Mouse (Mus musculus) forebrain, postnatal 0 days (tissue): ENCODE data around the gene Tmbim1. TPM values are rescaled to one million over a fixed set of nuclear protein-coding genes. Genes with fewer than 3 reads are reported as not detected.

Source experiments
- ATAC-seq: fragments of 200-750 bp; cut with Nextera tagmentation; 2 replicates; pipeline ENCODE4 v1.8.0; 2017; ENCODE audit warnings: mild to moderate bottlenecking, moderate library complexity
- DNase-seq: peaks from one replicate; pipeline ENCODE4 v3.0.0-alpha.2; 2015
- H3K27ac ChIP-seq: fragments of 300-500 bp; sonication (generic); 2 replicates; pipeline ENCODE4 v1.5.1; 2014; ENCODE audit warnings: low read depth, mild to moderate bottlenecking, antibody characterized with exemption, low read length, moderate library complexity, mixed read lengths
- H3K27me3 ChIP-seq: fragments of 300-500 bp; sonication (generic); 2 replicates; pipeline ENCODE4 v1.6.1; 2014; ENCODE audit warnings: mild to moderate bottlenecking, low read length, mixed read lengths; ENCODE audit not compliant: insufficient read depth
- H3K36me3 ChIP-seq: fragments of 300-500 bp; sonication (generic); 2 replicates; pipeline ENCODE4 v1.6.1; 2014; ENCODE audit warnings: mild to moderate bottlenecking, moderate library complexity; ENCODE audit not compliant: insufficient read depth
- H3K4me1 ChIP-seq: fragments of 300-500 bp; sonication (generic); 2 replicates; pipeline ENCODE4 v1.6.1; 2014; ENCODE audit warnings: antibody characterized with exemption; ENCODE audit not compliant: insufficient read depth
- H3K4me2 ChIP-seq: fragments of 300-500 bp; sonication (generic); 2 replicates; pipeline ENCODE4 v1.6.1; 2014; ENCODE audit warnings: low read depth, mild to moderate bottlenecking, moderate library complexity
- H3K4me3 ChIP-seq: fragments of 300-500 bp; sonication (generic); 2 replicates; pipeline ENCODE4 v1.5.1; 2014; ENCODE audit warnings: low read depth, low read length, mixed read lengths
- H3K9ac ChIP-seq: fragments of 300-500 bp; sonication (generic); 2 replicates; pipeline ENCODE4 v1.6.1; 2014; ENCODE audit warnings: mild to moderate bottlenecking
- H3K9me3 ChIP-seq: fragments of 300-500 bp; sonication (generic); 2 replicates; pipeline ENCODE4 v1.6.1; 2016; ENCODE audit warnings: low read length
- CTCF ChIP-seq: sonication (generic); IDR thresholded peaks from 2 replicates; pipeline ENCODE4 v1.5.1; 2016; ENCODE audit warnings: antibody characterized with exemption, control low read depth, low read depth
- WGBS: fragments of 180-500 bp; shearing (Covaris S2); extraction: QIAGEN DNeasy Blood & Tissue Kit; methylation state at CpG from one replicate; pipeline ENCODE4 v1.1.7; 2014; 5-methylcytosine and 5-hydroxymethylcytosine counted together
- polyA plus RNA-seq: library from polyadenylated mRNA; unstranded; fragments of >200 nt; fragmentation: Nextera tagmentation; extraction: Ambion mirVana; gene quantifications from 2 replicates; pipeline ENCODE4 v1.2.1, GENCODE M21; 2015
- total RNA-seq: library from RNA; depleted of rRNA; stranded (reverse); fragments of >200 nt; gene quantifications from 2 replicates; pipeline ENCODE4 v1.2.3, GENCODE M21; 2014

Tmbim1 gene
- total and polyA plus RNA-seq, 2 experiments from 2014 or later = 7.9 TPM

DNA sequence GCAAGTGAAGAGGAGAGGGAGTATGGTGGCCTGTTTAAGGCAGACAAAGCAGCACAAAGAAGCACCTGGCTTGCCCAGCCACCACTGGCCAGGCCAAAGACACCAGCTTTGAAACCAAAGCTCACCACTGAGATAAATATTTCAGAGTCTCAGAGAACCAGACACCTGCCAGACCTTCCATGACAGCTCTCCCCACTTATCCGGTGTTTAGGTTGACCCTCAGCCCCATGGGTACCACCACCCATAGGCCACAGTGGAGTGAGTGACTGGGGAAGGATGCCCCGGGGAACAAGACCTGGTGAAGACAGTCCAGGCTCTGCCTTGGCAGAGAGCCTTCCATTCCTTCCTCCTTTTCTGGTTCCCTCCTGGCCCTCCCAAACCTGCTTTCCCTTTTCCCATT lies 2.6 kb downstream of the Tmbim1 start:
- Histone ChIP-seq H3K9me3 (no peaks in the 10 kb centered on the region), H3K36me3 (no peaks in the 10 kb centered on the region), H3K27me3 (peaks cover 5% of the 10 kb centered on the region; the same call in 1 of the 2 replicates), H3K9ac (no peak overlapping the region), H3K4me1 (peaks cover 4% of the 10 kb centered on the region; the same call in 1 of the 2 replicates), H3K4me2 (no peak overlapping the region), H3K27ac (no peak overlapping the region), H3K4me3 (no peak overlapping the region)
- DNase-seq = no peak
- no peak for TF ChIP-seq CTCF
- ATAC-seq = no peak
- WGBS = 81% methylated on average over 2 of the region's 2 CpGs

DNA sequence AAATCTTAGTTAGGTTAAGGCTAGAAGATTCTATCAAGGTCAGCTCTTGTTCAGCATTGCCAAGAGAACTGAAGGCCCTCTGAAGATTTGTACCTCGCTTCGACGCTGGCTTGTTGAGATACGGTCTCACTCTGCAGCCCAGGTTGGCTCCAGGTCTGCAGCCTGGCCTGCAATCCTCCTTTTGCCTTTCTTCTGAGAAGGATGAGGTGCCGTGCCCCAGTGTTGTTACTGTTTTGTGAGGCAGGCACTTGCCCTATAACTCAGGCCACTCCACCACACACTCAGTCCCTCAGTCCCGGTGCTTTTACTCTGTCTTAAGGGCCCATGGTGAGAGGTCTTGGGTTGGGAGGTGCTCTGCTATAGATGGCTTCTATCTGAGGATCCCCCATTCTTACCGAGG lies 3.2 kb downstream of the Tmbim1 start:
- Histone ChIP-seq H3K9ac (no peak overlapping the region), H3K27ac (no peak overlapping the region), H3K4me1 (peaks cover 4% of the 10 kb centered on the region; the same call in 1 of the 2 replicates), H3K36me3 (no peaks in the 10 kb centered on the region), H3K4me3 (no peak overlapping the region), H3K9me3 (no peaks in the 10 kb centered on the region), H3K27me3 (peaks cover 5% of the 10 kb centered on the region; the same call in 1 of the 2 replicates), H3K4me2 (no peak overlapping the region)
- DNase-seq (no peak), ATAC-seq (no peak)
- no peak for TF ChIP-seq CTCF
- WGBS = 89% methylated on average over 7 of the region's 7 CpGs

DNA sequence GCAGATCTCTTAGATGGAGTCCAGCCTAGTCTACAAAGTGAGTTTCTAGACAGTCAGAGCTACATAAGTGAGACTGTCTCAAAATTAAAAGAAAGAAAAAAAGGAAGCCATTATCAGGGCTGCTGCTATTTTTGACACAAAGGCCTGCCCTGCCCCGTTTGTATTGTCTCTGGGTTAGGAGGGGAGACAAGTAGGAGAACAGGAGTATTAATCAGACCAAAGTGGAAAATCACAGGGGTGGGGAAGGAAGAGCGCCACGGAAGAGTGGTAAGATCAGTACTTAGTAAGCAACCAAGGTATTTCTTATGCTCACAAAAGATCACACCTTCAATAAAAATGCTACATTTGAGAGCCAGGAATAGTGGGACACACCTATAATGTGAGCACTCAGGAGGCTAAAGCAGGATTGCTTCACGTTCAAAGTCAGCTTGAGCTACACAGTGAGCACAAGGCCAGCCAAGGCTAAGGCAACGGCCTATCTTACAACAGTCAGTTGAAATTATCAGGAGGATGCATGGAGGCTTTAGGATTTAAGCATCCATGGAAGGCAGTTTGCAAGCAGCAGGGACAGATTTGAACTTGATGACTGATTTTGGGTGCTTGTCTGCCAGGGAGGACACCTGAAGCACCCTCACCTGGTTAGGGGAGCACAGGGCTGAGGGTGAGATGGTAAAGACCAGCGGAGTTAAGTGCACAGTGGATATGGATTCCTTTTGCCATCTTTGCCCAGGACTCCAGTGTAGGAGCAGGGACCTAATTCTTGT lies 4.9 kb downstream of the Tmbim1 start:
- TF ChIP-seq CTCF = no peak
- DNase-seq = no peak
- 83% methylated on average over 6 of the region's 6 CpGs for WGBS
- no peak overlapping the region for H3K4me3 ChIP-seq
- ATAC-seq = no peak
- no peaks in the 10 kb centered on the region for H3K9me3 ChIP-seq
- H3K4me1 ChIP-seq = peaks cover 4% of the 10 kb centered on the region; the same call in 1 of the 2 replicates
- no peaks in the 10 kb centered on the region for H3K36me3 ChIP-seq
- H3K27me3 ChIP-seq = peaks cover 5% of the 10 kb centered on the region; the same call in 1 of the 2 replicates
- H3K4me2 ChIP-seq = no peak overlapping the region
- H3K27ac ChIP-seq = no peak overlapping the region
- no peak overlapping the region for H3K9ac ChIP-seq

DNA sequence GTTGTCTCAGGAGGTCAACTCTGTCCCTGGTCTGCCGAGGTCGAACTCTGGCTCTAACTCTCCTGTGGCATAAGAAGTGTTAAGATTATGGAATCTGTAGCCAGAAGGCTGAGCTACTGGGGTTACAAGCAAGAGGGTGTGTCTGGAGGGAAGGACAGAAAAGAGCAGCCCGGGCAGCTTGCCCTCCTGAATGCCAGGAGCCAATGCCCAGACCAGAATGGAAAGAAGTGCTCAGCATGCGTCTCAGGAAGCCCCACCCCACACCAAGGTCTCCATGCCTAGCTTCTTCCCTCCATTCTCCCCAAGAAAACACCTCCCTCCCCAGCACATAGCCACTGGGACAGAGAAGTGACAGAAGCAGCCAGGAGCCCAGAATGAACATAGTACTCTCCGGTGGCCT lies 6.4 kb downstream of the Tmbim1 start:
- Histone ChIP-seq H3K4me1 (peaks cover 4% of the 10 kb centered on the region; the same call in 1 of the 2 replicates), H3K27me3 (peaks cover 5% of the 10 kb centered on the region; the same call in 1 of the 2 replicates), H3K4me2 (no peak overlapping the region), H3K9me3 (no peaks in the 10 kb centered on the region), H3K4me3 (no peak overlapping the region), H3K27ac (no peak overlapping the region), H3K9ac (no peak overlapping the region), H3K36me3 (no peaks in the 10 kb centered on the region)
- DNase-seq (no peak), ATAC-seq (no peak)
- WGBS = 67% methylated on average over 5 of the region's 5 CpGs
- no peak for TF ChIP-seq CTCF

DNA sequence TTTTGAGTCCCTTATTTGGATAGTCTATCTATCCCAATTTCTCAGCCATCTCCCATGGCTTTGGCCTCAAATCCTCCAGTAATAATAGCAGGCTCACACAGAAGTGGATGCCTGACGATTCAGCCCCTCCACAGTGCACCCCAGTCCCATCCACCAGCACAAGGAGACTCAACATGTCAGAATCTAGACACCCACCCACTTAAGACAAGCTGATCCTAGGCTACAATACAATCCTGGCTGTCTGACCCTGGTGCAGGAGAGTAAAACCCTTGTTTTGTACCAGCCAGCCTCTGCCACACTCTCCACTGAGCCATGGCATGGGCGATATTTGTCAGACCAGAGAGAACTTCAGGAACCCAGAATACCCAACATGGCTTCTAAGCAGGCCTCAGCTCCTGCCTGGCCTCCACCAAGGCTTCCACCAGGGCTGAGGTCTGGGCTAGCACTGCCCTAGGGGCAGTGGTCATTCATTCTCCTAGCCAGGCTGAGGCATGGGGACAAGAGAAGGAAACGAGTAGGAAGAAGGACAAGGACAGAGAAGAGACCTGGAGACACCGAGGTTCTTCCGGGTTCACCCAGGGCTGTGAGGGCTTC lies 7.2 kb downstream of the Tmbim1 start:
- TF ChIP-seq CTCF = no peak
- H3K9ac ChIP-seq = no peak overlapping the region
- no peaks in the 10 kb centered on the region for H3K4me1 ChIP-seq

DNA sequence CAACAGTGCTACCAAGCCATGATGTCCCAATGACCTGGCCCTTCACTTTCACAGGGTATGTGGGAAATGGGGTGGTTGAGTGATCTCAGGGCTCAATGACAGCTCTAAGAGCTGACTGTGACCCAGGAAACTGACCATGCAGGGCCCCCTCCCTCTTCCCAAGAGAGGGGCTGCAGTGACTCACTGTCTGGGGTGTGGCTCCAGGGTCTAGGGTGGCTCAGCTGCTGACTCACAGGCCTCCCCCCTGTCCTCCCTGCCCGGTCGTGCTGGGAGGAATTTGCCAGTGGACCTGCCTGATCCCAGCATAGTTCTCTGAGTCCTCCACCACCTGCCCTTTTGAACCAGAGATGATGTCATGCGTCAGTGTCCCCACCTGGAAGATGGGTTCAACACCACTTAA lies 8.2 kb downstream of the Tmbim1 start:
- DNase-seq (no peak), ATAC-seq (no peak)
- peaks cover 8% of the 10 kb centered on the region; the same call in 1 of the 2 replicates for H3K36me3 ChIP-seq
- no peak overlapping the region for H3K9ac ChIP-seq
- no peak overlapping the region for H3K4me2 ChIP-seq
- TF ChIP-seq CTCF = no peak
- H3K4me1 ChIP-seq = no peaks in the 10 kb centered on the region
- WGBS = 79% methylated on average over 3 of the region's 3 CpGs
- H3K4me3 ChIP-seq = no peak overlapping the region
- H3K27me3 ChIP-seq = 0 out of 2 replicates have a peak, but pooled peaks cover 1% of the 10 kb centered on the region
- no peaks in the 10 kb centered on the region for H3K9me3 ChIP-seq
- no peak overlapping the region for H3K27ac ChIP-seq

More for the DNA sequence above, 7.2 kb downstream of the Tmbim1 start:
- Histone ChIP-seq H3K36me3 (no peaks in the 10 kb centered on the region), H3K9me3 (no peaks in the 10 kb centered on the region), H3K27ac (no peak overlapping the region), H3K27me3 (peaks cover 5% of the 10 kb centered on the region; the same call in 1 of the 2 replicates), H3K4me3 (no peak overlapping the region), H3K4me2 (no peak overlapping the region)
- 81% methylated on average over 5 of the region's 5 CpGs for WGBS
- DNase-seq = no peak
- no peak for ATAC-seq

DNA sequence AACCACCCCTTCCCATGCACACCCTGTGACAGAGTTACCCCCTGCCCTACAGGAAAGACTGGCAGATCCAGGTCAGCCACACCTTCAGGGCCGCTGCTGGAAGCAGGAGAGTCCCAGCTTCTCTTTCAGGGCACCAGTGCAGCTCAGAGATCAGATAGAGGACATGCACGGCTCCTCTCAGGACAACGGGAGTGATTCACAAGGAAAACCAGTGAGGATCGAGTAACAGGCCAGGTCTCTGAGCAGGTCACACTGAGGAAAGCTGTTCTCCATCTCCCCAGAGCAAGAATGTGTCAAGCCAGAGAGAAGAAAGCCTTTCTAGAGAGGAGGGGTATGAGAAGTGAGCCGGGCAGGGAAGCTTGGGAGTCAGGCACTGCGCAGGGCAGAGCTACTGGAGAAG lies 8.9 kb downstream of the Tmbim1 start:
- Histone ChIP-seq H3K4me3 (no peak overlapping the region), H3K9me3 (no peaks in the 10 kb centered on the region), H3K27me3 (no peaks in the 10 kb centered on the region), H3K4me2 (no peak overlapping the region), H3K4me1 (no peaks in the 10 kb centered on the region), H3K27ac (peak overlapping the region; percentile 60), H3K36me3 (peaks cover 12% of the 10 kb centered on the region; the same call in 1 of the 2 replicates), H3K9ac (no peak overlapping the region)
- TF ChIP-seq CTCF = no peak
- DNase-seq (no peak), ATAC-seq (no peak)
- WGBS = 77% methylated on average over 6 of the region's 6 CpGs
